Mouse (Mus musculus) CH12.LX (cell line): ENCODE data around the gene Kcnrg.

Experiments used
- CTCF ChIP-seq, 2 experiments: IDR thresholded peaks in 1 of 2; conservative IDR thresholded peaks in 1 of 2; 2 replicates each; pipeline ENCODE4 v1.5.1; 2011 to 2012; ENCODE audit warnings: low read depth in 2 of 2, low read length in 2 of 2, improper control_type of control experiment in 1 of 2, inconsistent platforms in 1 of 2, mild to moderate bottlenecking in 1 of 2, moderate library complexity in 1 of 2
- IRF4 ChIP-seq: IDR thresholded peaks from 2 replicates; pipeline ENCODE4 v1.6.1; 2014; ENCODE audit warnings: low read depth, mild to moderate bottlenecking, inconsistent platforms, low read length, improper control_type of control experiment
- TCF12 ChIP-seq: IDR thresholded peaks from 2 replicates; pipeline ENCODE4 v1.6.1; 2014; ENCODE audit warnings: low read depth, mild to moderate bottlenecking, inconsistent platforms, low read length, improper control_type of control experiment
- UBTF ChIP-seq: IDR thresholded peaks from 2 replicates; pipeline ENCODE4 v1.6.1; 2012; ENCODE audit warnings: low read depth, mild to moderate bottlenecking, inconsistent platforms, low read length, improper control_type of control experiment, moderate library complexity

- TF ChIP-seq IRF4 (peak; percentile 41; the same call in 1 of the 2 replicates), UBTF (no peak), CTCF (conservative IDR thresholded peaks at IDR 0.05 in 1 of 2, IDR thresholded peaks at IDR 0.05 in 1 of 2; ENCODE audit: low read depth in 2 of 2, low read length in 2 of 2) (no peak), TCF12 (peak; percentile 74; the same call in 1 of the 2 replicates)
Observed at GRCm38 (mm10) chr14:61648685-61649504, 41.6 kb downstream of the Kcnrg start.
